Comparison of ENCODE assay signal across 20 mouse cellular contexts in genomic region chr2:25124411-25124810, GRCm38 (mm10). TPM values are rescaled to one million over a fixed set of nuclear protein-coding genes. Genes with fewer than 3 reads are reported as not detected.
A peak's percentile ranks its signal among the peaks of the same experiment; 100 is the strongest.
DNase-seq lines count a peak whose midpoint lies in the region; ATAC-seq lines count a peak whose summit lies in the region.
"Had no signal": no experiment of that assay in that cellular context is flagged by ENCODE, and none has a peak within 500 bp of the region (broad histone marks: within the 10 kb centered on the region; RNA-seq: fewer than 3 reads in every experiment).

No protein-coding gene starts in this region.

- no peak overlapping the region for H3K4me3 ChIP-seq in forebrain, embryonic 12.5 days (replicated peaks)
- no peak overlapping the region for H3K4me3 ChIP-seq in forebrain, embryonic 13.5 days
- no peak overlapping the region for H3K4me3 ChIP-seq in midbrain, embryonic 11.5 days (ENCODE audit: low read depth, low read length)
- H3K4me3 ChIP-seq in midbrain, embryonic 16.5 days (ENCODE audit: low read depth, low read length), result no peak overlapping the region
- H3K4me3 ChIP-seq in hindbrain, embryonic 14.5 days (replicated peaks; ENCODE audit: low read length), result no peak overlapping the region
- H3K4me3 ChIP-seq: gastrocnemius, adult 2 months; heart, embryonic 15.5 days; hindbrain, embryonic 15.5 days; limb, embryonic 13.5 days had no signal

- H3K9me3 ChIP-seq in forebrain, embryonic 12.5 days, result no peaks in the 10 kb centered on the region
- H3K9me3 ChIP-seq in forebrain, embryonic 13.5 days (replicated peaks), result no peaks in the 10 kb centered on the region
- no peaks in the 10 kb centered on the region for H3K9me3 ChIP-seq in midbrain, embryonic 11.5 days (ENCODE audit: control insufficient read depth, low read length)
- no peaks in the 10 kb centered on the region for H3K9me3 ChIP-seq in midbrain, embryonic 16.5 days (replicated peaks; ENCODE audit: control insufficient read depth, low read length, poor library complexity, severe bottlenecking)
- no peaks in the 10 kb centered on the region for H3K9me3 ChIP-seq in hindbrain, embryonic 14.5 days (ENCODE audit: control insufficient read depth, low read length)
- H3K9me3 ChIP-seq: heart, embryonic 15.5 days; hindbrain, embryonic 15.5 days; limb, embryonic 13.5 days had no signal

- DNase-seq in midbrain, embryonic 11.5 days (ENCODE audit: low spot score, missing footprints), result no peak
- peak; percentile 71 for DNase-seq in 416B (ENCODE audit: low read depth)
- DNase-seq in hindbrain, embryonic 14.5 days (ENCODE audit: low spot score), result no peak
- DNase-seq in spleen, postnatal 36 days (ENCODE audit: low spot score in 2 of 2), result no peak
- DNase-seq: adrenal gland, adult 8-10 months; embryo, embryonic 11 days; forebrain, postnatal 0 days; gastrocnemius, adult 2 months; kidney, adult 2 months; kidney, postnatal 14 days; spleen, adult 18-20 months; thymus, postnatal 25 days had no signal

- no peaks in the 10 kb centered on the region for H3K27me3 ChIP-seq in forebrain, embryonic 12.5 days
- no peaks in the 10 kb centered on the region for H3K27me3 ChIP-seq in forebrain, embryonic 13.5 days
- H3K27me3 ChIP-seq in midbrain, embryonic 11.5 days (ENCODE audit: control insufficient read depth, insufficient read depth, low read length), result peaks cover 5% of the 10 kb centered on the region; the same call in 1 of the 2 replicates
- no peaks in the 10 kb centered on the region for H3K27me3 ChIP-seq in midbrain, embryonic 16.5 days (ENCODE audit: control insufficient read depth, insufficient read depth, low read depth, low read length)
- no peaks in the 10 kb centered on the region for H3K27me3 ChIP-seq in hindbrain, embryonic 14.5 days (ENCODE audit: control insufficient read depth, insufficient read depth, low read length)
- H3K27me3 ChIP-seq: heart, embryonic 15.5 days; hindbrain, embryonic 15.5 days; limb, embryonic 13.5 days had no signal

- H3K36me3 ChIP-seq in forebrain, embryonic 12.5 days (replicated peaks), result no peaks in the 10 kb centered on the region
- H3K36me3 ChIP-seq in forebrain, embryonic 13.5 days (ENCODE audit: poor library complexity, severe bottlenecking), result no peaks in the 10 kb centered on the region
- H3K36me3 ChIP-seq in midbrain, embryonic 11.5 days (ENCODE audit: control insufficient read depth, insufficient read depth, low read length), result no peaks in the 10 kb centered on the region
- H3K36me3 ChIP-seq in midbrain, embryonic 16.5 days (ENCODE audit: control insufficient read depth, insufficient read depth, low read length), result no peaks in the 10 kb centered on the region
- H3K36me3 ChIP-seq in hindbrain, embryonic 14.5 days (replicated peaks; ENCODE audit: control insufficient read depth, insufficient read depth), result no peaks in the 10 kb centered on the region
- H3K36me3 ChIP-seq: heart, embryonic 15.5 days; hindbrain, embryonic 15.5 days; limb, embryonic 13.5 days had no signal

- no peak for ATAC-seq in forebrain, embryonic 12.5 days (ENCODE audit: low FRiP score)
- ATAC-seq in forebrain, embryonic 13.5 days, result no peak
- ATAC-seq in midbrain, embryonic 11.5 days (ENCODE audit: low FRiP score), result no peak
- no peak for ATAC-seq in midbrain, embryonic 16.5 days
- no peak for ATAC-seq in hindbrain, embryonic 14.5 days (ENCODE audit: low FRiP score)
- ATAC-seq: forebrain, postnatal 0 days had no signal

- WGBS in forebrain, embryonic 12.5 days, result 91% methylated on average over 3 of the region's 3 CpGs
- WGBS in forebrain, embryonic 13.5 days, result 82% methylated on average over 3 of the region's 3 CpGs
- WGBS in midbrain, embryonic 11.5 days, result 81% methylated on average over 3 of the region's 3 CpGs
- WGBS in midbrain, embryonic 16.5 days, result 65% methylated on average over 3 of the region's 3 CpGs
- WGBS in hindbrain, embryonic 14.5 days, result 62% methylated on average over 3 of the region's 3 CpGs

- H3K4me1 ChIP-seq in forebrain, embryonic 12.5 days, result peaks cover 53% of the 10 kb centered on the region
- peaks cover 45% of the 10 kb centered on the region for H3K4me1 ChIP-seq in forebrain, embryonic 13.5 days
- peaks cover 47% of the 10 kb centered on the region for H3K4me1 ChIP-seq in midbrain, embryonic 11.5 days (ENCODE audit: control insufficient read depth, insufficient read depth, low read length)
- peaks cover 12% of the 10 kb centered on the region; the same call in 1 of the 2 replicates for H3K4me1 ChIP-seq in midbrain, embryonic 16.5 days (ENCODE audit: control insufficient read depth, insufficient read depth, low read length)
- H3K4me1 ChIP-seq in hindbrain, embryonic 14.5 days (replicated peaks; ENCODE audit: control insufficient read depth, insufficient read depth, low read length), result peaks cover 30% of the 10 kb centered on the region

- no peak overlapping the region for H3K9ac ChIP-seq in forebrain, embryonic 12.5 days
- H3K9ac ChIP-seq in forebrain, embryonic 13.5 days, result no peak overlapping the region
- no peak overlapping the region for H3K9ac ChIP-seq in midbrain, embryonic 11.5 days (ENCODE audit: low read length)
- H3K9ac ChIP-seq in midbrain, embryonic 16.5 days (ENCODE audit: low read depth, low read length), result no peak overlapping the region
- no peak overlapping the region for H3K9ac ChIP-seq in hindbrain, embryonic 14.5 days
- H3K9ac ChIP-seq: forebrain, postnatal 0 days; heart, embryonic 15.5 days; hindbrain, embryonic 15.5 days; limb, embryonic 13.5 days; liver, embryonic 14.5 days had no signal

- peak overlapping the region; percentile 98 for H3K27ac ChIP-seq in forebrain, embryonic 12.5 days
- no peak overlapping the region for H3K27ac ChIP-seq in forebrain, embryonic 13.5 days
- H3K27ac ChIP-seq in midbrain, embryonic 11.5 days (ENCODE audit: low read depth, low read length), result peak overlapping the region; percentile 99
- H3K27ac ChIP-seq in midbrain, embryonic 16.5 days (ENCODE audit: low read length), result no peak overlapping the region
- peak overlapping the region; percentile 29; the same call in 1 of the 2 replicates for H3K27ac ChIP-seq in hindbrain, embryonic 14.5 days
- H3K27ac ChIP-seq: gastrocnemius, adult 2 months; heart, embryonic 15.5 days; hindbrain, embryonic 15.5 days; limb, embryonic 13.5 days; liver, embryonic 14.5 days had no signal

- H3K4me2 ChIP-seq in forebrain, embryonic 12.5 days, result no peak overlapping the region
- no peak overlapping the region for H3K4me2 ChIP-seq in forebrain, embryonic 13.5 days
- H3K4me2 ChIP-seq in midbrain, embryonic 11.5 days, result no peak overlapping the region
- no peak overlapping the region for H3K4me2 ChIP-seq in midbrain, embryonic 16.5 days (ENCODE audit: low read length)
- no peak overlapping the region for H3K4me2 ChIP-seq in hindbrain, embryonic 14.5 days (replicated peaks)
- H3K4me2 ChIP-seq: heart, embryonic 15.5 days; hindbrain, embryonic 15.5 days; limb, embryonic 13.5 days had no signal

RNA-seq across cellular contexts. Expression of gene Noxa1, which starts 29.5 kb away (rescaled TPM):
- polyA plus RNA-seq in forebrain, embryonic 12.5 days (2016; fragmentation: Nextera tagmentation; extraction: Ambion mirVana), result 0.24 TPM in 1 of 2 replicates, not detected in the other
- polyA plus RNA-seq in forebrain, embryonic 13.5 days (2015; fragmentation: Nextera tagmentation; extraction: Ambion mirVana), result not detected in 2 replicates
- not detected in 2 replicates for polyA plus RNA-seq in midbrain, embryonic 11.5 days (2014; fragmentation: Nextera tagmentation; extraction: Ambion mirVana)
- polyA plus RNA-seq in midbrain, embryonic 16.5 days (2015; fragmentation: Nextera tagmentation; extraction: Ambion mirVana), result not detected in 2 replicates
- not detected in 2 replicates for polyA plus RNA-seq in hindbrain, embryonic 14.5 days (2014; fragmentation: Nextera tagmentation; extraction: Ambion mirVana)
- polyA plus RNA-seq: C2C12; forebrain, postnatal 0 days; hindbrain, embryonic 15.5 days; kidney, adult 2 months had no signal

RNA-seq across cellular contexts. Expression of gene Entpd8, which starts 44.3 kb away (rescaled TPM):
- polyA plus RNA-seq in forebrain, embryonic 12.5 days (2016; fragmentation: Nextera tagmentation; extraction: Ambion mirVana), result not detected in 2 replicates
- polyA plus RNA-seq in forebrain, embryonic 13.5 days (2015; fragmentation: Nextera tagmentation; extraction: Ambion mirVana), result not detected in 2 replicates
- polyA plus RNA-seq in midbrain, embryonic 11.5 days (2014; fragmentation: Nextera tagmentation; extraction: Ambion mirVana), result not detected in 2 replicates
- not detected in 2 replicates for polyA plus RNA-seq in midbrain, embryonic 16.5 days (2015; fragmentation: Nextera tagmentation; extraction: Ambion mirVana)
- polyA plus RNA-seq in hindbrain, embryonic 14.5 days (2014; fragmentation: Nextera tagmentation; extraction: Ambion mirVana), result 0.21 TPM in 1 of 2 replicates, not detected in the other
- polyA plus RNA-seq: C2C12; forebrain, postnatal 0 days; heart, embryonic 15.5 days; limb, embryonic 13.5 days had no signal

RNA-seq across cellular contexts. Expression of gene Nrarp, which starts 56.1 kb away (rescaled TPM):
- 76.8 and 81.0 TPM in 2 replicates for polyA plus RNA-seq in forebrain, embryonic 12.5 days (2016; fragmentation: Nextera tagmentation; extraction: Ambion mirVana)
- polyA plus RNA-seq in forebrain, embryonic 13.5 days (2015; fragmentation: Nextera tagmentation; extraction: Ambion mirVana), result 29.2 and 30.8 TPM in 2 replicates
- 60.3 and 63.9 TPM in 2 replicates for polyA plus RNA-seq in midbrain, embryonic 11.5 days (2014; fragmentation: Nextera tagmentation; extraction: Ambion mirVana)
- polyA plus RNA-seq in midbrain, embryonic 16.5 days (2015; fragmentation: Nextera tagmentation; extraction: Ambion mirVana), result 13.1 and 15.0 TPM in 2 replicates
- 15.6 and 19.9 TPM in 2 replicates for polyA plus RNA-seq in hindbrain, embryonic 14.5 days (2014; fragmentation: Nextera tagmentation; extraction: Ambion mirVana)

Comparison
In these comparisons a context has a peak if more than half of its experiments do, and no peak if none do; other contexts are left out.
1. H3K27ac ChIP-seq: peak in forebrain, embryonic 12.5 days (single experiment), midbrain, embryonic 11.5 days (single experiment) and hindbrain, embryonic 14.5 days (single experiment); none in forebrain, embryonic 13.5 days (single experiment) and midbrain, embryonic 16.5 days (single experiment).